Mouse (Mus musculus): ENCODE data around the gene Mrps18a. TPM values are rescaled to one million over a fixed set of nuclear protein-coding genes. Genes with fewer than 3 reads are reported as not detected.
A peak's percentile ranks its signal among the peaks of the same experiment; 100 is the strongest.

Mrps18a gene
- polyA plus RNA-seq, 1 experiment from 2014 or later, result 112 TPM

DNA sequence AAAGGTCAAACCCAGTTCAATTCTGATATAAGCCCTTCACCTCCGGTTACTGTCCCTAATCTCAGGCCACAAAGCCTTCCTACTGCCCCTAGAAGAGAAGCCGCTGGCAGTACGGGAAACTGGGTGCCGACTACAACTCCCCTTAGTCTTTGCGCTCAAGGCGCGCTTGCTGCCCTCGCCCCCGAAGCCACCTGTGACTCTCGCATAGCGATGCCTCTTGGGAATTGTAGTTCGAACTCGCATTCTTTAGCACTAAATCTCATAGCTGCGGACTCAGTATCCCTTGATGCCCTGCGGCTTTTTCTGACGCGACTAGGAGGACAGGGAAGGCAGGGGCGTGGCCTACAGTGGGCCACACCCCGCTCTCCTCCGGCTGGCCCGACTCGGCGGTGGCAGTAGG lies 49.9 kb downstream of the Mrps18a start, which contains the start of gene Gtpbp2:
Gene Gtpbp2 (plus strand): TSS at position 347 of the 400 bp plus-strand sequence.
- 0% methylated on average over 20 of the region's 23 CpGs for WGBS

DNA sequence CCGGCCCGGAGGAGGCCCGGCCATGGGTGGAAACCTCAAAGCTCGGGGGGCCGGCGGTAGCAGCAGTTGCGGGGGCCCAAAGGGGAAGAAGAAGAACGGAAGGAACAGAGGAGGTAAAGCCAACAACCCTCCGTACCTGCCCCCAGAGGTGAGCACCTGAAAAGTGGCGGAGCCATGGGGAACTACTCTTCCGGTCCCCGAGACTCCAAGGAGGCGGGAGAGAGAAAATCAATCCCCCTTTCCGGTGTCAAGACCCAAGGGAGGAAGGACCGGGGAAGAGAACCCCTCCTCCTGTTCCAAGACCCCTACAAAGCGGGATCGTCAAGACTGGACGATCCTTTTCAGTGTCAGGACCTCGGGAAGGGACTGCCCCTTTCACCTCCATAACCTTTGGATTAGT lies 50.4 kb downstream of the Mrps18a start:
- DNase-seq (ENCODE audit: low spot score) (peak; percentile 47), ATAC-seq (ENCODE audit: low read depth) (peak; percentile 34)
- WGBS, result 0% methylated on average over 16 of the region's 19 CpGs
- H3K27ac ChIP-seq (replicated peaks; ENCODE audit: low read depth, low read length), result peak overlapping the region; percentile 59
- no peaks in the 10 kb centered on the region for H3K27me3 ChIP-seq (replicated peaks; ENCODE audit: control insufficient read depth, insufficient read depth, low read length)
- peak overlapping the region; percentile 60 for H3K4me2 ChIP-seq (ENCODE audit: low read depth, low read length)
- peak overlapping the region; percentile 90 for H3K9ac ChIP-seq (ENCODE audit: low read depth, low read length)
- peak overlapping the region; percentile 84 for H3K4me3 ChIP-seq (ENCODE audit: low read depth, low read length)
- H3K4me1 ChIP-seq (ENCODE audit: control insufficient read depth, insufficient read depth, low read length), result peaks cover 12% of the 10 kb centered on the region
- no peaks in the 10 kb centered on the region for H3K9me3 ChIP-seq (ENCODE audit: control insufficient read depth, low read length)
- peaks cover 32% of the 10 kb centered on the region for H3K36me3 ChIP-seq (ENCODE audit: control insufficient read depth, insufficient read depth, low read length)

More for the DNA sequence above, 49.9 kb downstream of the Mrps18a start, which contains the start of gene Gtpbp2:
- H3K9me3 ChIP-seq (ENCODE audit: control insufficient read depth, low read length), result no peaks in the 10 kb centered on the region
- H3K27me3 ChIP-seq (replicated peaks; ENCODE audit: control insufficient read depth, insufficient read depth, low read length), result no peaks in the 10 kb centered on the region
- peak within 1 kb of the TSS; percentile 60 for H3K4me2 ChIP-seq (ENCODE audit: low read depth, low read length)
- ATAC-seq (ENCODE audit: low read depth), result peak; percentile 95
- peak within 1 kb of the TSS; percentile 84 for H3K27ac ChIP-seq (replicated peaks; ENCODE audit: low read depth, low read length)
- peak within 1 kb of the TSS; percentile 90 for H3K9ac ChIP-seq (ENCODE audit: low read depth, low read length)
- H3K36me3 ChIP-seq (ENCODE audit: control insufficient read depth, insufficient read depth, low read length), result peaks cover 27% of the 10 kb centered on the region
- DNase-seq (ENCODE audit: low spot score), result peak; percentile 100
- peaks cover 12% of the 10 kb centered on the region for H3K4me1 ChIP-seq (ENCODE audit: control insufficient read depth, insufficient read depth, low read length)
- H3K4me3 ChIP-seq (ENCODE audit: low read depth, low read length), result peak within 1 kb of the TSS; percentile 84

DNA sequence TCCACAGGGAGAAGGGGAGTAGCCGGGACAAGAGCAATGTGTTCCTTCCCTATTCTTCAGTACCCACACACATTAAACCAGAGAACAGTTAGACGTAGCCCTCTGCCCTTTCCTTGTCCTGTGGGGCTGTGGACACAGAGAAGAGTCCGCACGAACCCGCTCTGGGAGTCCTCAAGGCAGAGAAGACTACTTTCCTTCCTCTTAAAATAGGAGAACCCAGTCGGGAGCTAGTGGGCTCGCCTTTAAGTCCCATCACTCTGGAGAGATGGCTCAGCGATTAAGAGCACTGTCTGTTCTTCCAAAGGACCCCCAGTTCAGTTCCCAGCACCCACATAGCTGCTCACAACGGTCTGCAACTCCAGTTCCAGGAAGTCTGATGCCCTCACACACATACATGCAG lies 50.9 kb downstream of the Mrps18a start:
- no peaks in the 10 kb centered on the region for H3K9me3 ChIP-seq (ENCODE audit: control insufficient read depth, low read length)
- WGBS, result 41% methylated on average over 9 of the region's 9 CpGs
- H3K4me1 ChIP-seq (ENCODE audit: control insufficient read depth, insufficient read depth, low read length), result peaks cover 12% of the 10 kb centered on the region
- no peaks in the 10 kb centered on the region for H3K27me3 ChIP-seq (replicated peaks; ENCODE audit: control insufficient read depth, insufficient read depth, low read length)
- H3K4me2 ChIP-seq (ENCODE audit: low read depth, low read length), result peak overlapping the region; percentile 60
- peaks cover 37% of the 10 kb centered on the region for H3K36me3 ChIP-seq (ENCODE audit: control insufficient read depth, insufficient read depth, low read length)
- H3K4me3 ChIP-seq (ENCODE audit: low read depth, low read length), result peak overlapping the region; percentile 84
- H3K27ac ChIP-seq (replicated peaks; ENCODE audit: low read depth, low read length), result peak overlapping the region; percentile 59
- ATAC-seq (ENCODE audit: low read depth) (no peak), DNase-seq (ENCODE audit: low spot score) (no peak)
- peak overlapping the region; percentile 90 for H3K9ac ChIP-seq (ENCODE audit: low read depth, low read length)

DNA sequence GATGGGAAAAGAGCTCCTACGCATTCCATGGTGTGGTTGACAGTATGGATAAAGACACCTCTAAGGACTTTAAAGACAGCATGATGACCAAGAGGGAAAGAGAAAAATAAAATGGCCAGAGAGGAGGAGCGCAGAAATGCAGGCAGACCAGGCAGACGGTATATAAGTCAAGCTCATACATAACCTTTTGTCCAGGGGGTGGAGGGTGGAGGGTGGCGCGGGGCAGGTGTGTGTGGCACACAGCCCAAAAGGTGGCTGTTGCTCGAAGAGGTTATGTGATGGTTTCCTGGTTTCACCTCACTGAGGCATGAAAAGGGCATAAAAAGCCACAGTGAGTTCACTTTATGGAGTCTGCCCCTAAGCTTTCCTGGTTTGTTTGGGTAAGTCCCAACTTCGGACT lies 51.8 kb downstream of the Mrps18a start:
- 93% methylated on average over 7 of the region's 7 CpGs for WGBS
- Histone ChIP-seq H3K27me3 (replicated peaks; ENCODE audit: control insufficient read depth, insufficient read depth, low read length) (no peaks in the 10 kb centered on the region), H3K27ac (replicated peaks; ENCODE audit: low read depth, low read length) (no peak overlapping the region), H3K4me1 (ENCODE audit: control insufficient read depth, insufficient read depth, low read length) (peaks cover 12% of the 10 kb centered on the region), H3K4me2 (ENCODE audit: low read depth, low read length) (peak overlapping the region; percentile 60), H3K4me3 (ENCODE audit: low read depth, low read length) (no peak overlapping the region), H3K9me3 (ENCODE audit: control insufficient read depth, low read length) (no peaks in the 10 kb centered on the region), H3K9ac (ENCODE audit: low read depth, low read length) (no peak overlapping the region), H3K36me3 (ENCODE audit: control insufficient read depth, insufficient read depth, low read length) (peaks cover 46% of the 10 kb centered on the region)
- no peak for DNase-seq (ENCODE audit: low spot score)
- ATAC-seq (ENCODE audit: low read depth), result no peak

DNA sequence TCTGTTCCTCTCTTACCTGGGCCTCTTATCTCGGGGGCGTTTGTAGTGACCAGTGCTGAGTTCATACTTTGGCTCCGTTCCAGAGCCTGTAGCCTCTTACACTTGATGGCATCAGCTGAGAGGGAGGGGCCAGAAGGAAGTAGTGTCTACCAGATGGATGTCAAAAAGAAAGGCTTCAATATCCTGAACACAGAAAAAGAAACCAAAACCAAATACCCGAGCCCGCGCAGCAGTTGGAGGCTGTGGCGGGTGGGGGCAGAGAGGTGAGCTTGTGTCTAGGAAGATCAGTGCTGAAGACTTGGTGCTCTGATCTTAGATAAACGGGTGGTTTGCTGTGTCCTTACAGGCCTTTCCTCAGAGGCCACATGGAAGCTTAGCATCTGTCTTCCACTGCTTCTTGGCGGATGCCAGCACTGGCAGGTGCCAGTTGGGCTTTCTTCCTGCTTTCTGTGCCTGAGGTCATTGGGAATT lies 52.2 kb downstream of the Mrps18a start:
- DNase-seq (ENCODE audit: low spot score), result no peak
- no peak overlapping the region for H3K4me3 ChIP-seq (ENCODE audit: low read depth, low read length)
- no peak overlapping the region for H3K27ac ChIP-seq (replicated peaks; ENCODE audit: low read depth, low read length)

DNA sequence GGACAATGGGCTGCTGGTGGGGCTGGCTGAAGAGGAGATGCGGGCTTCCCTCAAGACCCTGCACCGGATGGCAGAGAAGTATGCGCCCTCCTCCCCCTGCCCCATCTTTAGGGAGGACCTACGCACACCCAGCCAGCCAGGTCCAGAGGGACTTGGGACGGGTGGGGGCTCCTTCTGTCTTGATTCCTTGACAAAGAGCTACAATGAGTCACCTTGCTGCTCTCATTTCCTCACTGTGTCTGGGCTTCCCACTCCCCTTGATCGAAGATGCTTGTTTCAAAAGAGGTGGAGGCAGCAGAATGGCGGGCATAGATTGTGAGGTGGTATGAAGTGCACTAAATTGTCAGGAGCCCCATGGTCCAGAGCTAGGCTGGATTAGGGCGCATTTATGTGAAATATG lies 53.5 kb downstream of the Mrps18a start:
- ATAC-seq (ENCODE audit: low read depth) (no peak), DNase-seq (ENCODE audit: low spot score) (no peak)
- H3K4me3 ChIP-seq (ENCODE audit: low read depth, low read length), result no peak overlapping the region
- H3K9me3 ChIP-seq (ENCODE audit: control insufficient read depth, low read length), result no peaks in the 10 kb centered on the region
- 93% methylated on average over 8 of the region's 8 CpGs for WGBS
- H3K27ac ChIP-seq (replicated peaks; ENCODE audit: low read depth, low read length), result no peak overlapping the region
- peaks cover 12% of the 10 kb centered on the region for H3K4me1 ChIP-seq (ENCODE audit: control insufficient read depth, insufficient read depth, low read length)
- peaks cover 63% of the 10 kb centered on the region for H3K36me3 ChIP-seq (ENCODE audit: control insufficient read depth, insufficient read depth, low read length)
- no peak overlapping the region for H3K9ac ChIP-seq (ENCODE audit: low read depth, low read length)
- no peak overlapping the region for H3K4me2 ChIP-seq (ENCODE audit: low read depth, low read length)
- no peaks in the 10 kb centered on the region for H3K27me3 ChIP-seq (replicated peaks; ENCODE audit: control insufficient read depth, insufficient read depth, low read length)

More for the DNA sequence above, 52.2 kb downstream of the Mrps18a start:
- no peak overlapping the region for H3K9ac ChIP-seq (ENCODE audit: low read depth, low read length)
- no peaks in the 10 kb centered on the region for H3K9me3 ChIP-seq (ENCODE audit: control insufficient read depth, low read length)
- H3K36me3 ChIP-seq (ENCODE audit: control insufficient read depth, insufficient read depth, low read length), result peaks cover 50% of the 10 kb centered on the region
- H3K4me2 ChIP-seq (ENCODE audit: low read depth, low read length), result no peak overlapping the region
- no peak for ATAC-seq (ENCODE audit: low read depth)
- no peaks in the 10 kb centered on the region for H3K27me3 ChIP-seq (replicated peaks; ENCODE audit: control insufficient read depth, insufficient read depth, low read length)
- peaks cover 12% of the 10 kb centered on the region for H3K4me1 ChIP-seq (ENCODE audit: control insufficient read depth, insufficient read depth, low read length)
- WGBS, result 81% methylated on average over 9 of the region's 9 CpGs

DNA sequence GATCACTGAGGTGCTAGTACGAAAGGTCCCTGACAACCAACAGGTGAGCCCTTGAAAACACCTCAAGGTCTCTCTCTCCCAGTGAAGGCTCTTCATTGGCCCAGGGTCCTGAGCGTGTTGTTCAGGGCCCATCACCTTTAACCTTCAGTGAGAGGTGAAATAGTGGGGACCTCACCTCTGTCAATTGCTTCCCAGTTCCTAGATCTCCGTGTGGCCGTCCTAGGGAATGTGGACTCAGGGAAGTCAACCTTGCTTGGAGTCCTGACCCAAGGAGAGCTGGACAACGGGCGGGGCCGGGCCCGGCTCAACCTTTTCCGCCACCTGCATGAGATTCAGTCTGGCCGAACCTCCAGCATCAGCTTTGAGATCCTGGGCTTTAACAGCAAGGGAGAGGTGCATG lies 54.0 kb downstream of the Mrps18a start:
- Histone ChIP-seq H3K27me3 (replicated peaks; ENCODE audit: control insufficient read depth, insufficient read depth, low read length) (no peaks in the 10 kb centered on the region), H3K4me2 (ENCODE audit: low read depth, low read length) (no peak overlapping the region), H3K4me3 (ENCODE audit: low read depth, low read length) (no peak overlapping the region), H3K36me3 (ENCODE audit: control insufficient read depth, insufficient read depth, low read length) (peaks cover 68% of the 10 kb centered on the region), H3K9me3 (ENCODE audit: control insufficient read depth, low read length) (no peaks in the 10 kb centered on the region), H3K4me1 (ENCODE audit: control insufficient read depth, insufficient read depth, low read length) (peaks cover 12% of the 10 kb centered on the region), H3K27ac (replicated peaks; ENCODE audit: low read depth, low read length) (no peak overlapping the region), H3K9ac (ENCODE audit: low read depth, low read length) (no peak overlapping the region)
- WGBS, result 97% methylated on average over 10 of the region's 10 CpGs
- DNase-seq (ENCODE audit: low spot score) (no peak), ATAC-seq (ENCODE audit: low read depth) (no peak)

DNA sequence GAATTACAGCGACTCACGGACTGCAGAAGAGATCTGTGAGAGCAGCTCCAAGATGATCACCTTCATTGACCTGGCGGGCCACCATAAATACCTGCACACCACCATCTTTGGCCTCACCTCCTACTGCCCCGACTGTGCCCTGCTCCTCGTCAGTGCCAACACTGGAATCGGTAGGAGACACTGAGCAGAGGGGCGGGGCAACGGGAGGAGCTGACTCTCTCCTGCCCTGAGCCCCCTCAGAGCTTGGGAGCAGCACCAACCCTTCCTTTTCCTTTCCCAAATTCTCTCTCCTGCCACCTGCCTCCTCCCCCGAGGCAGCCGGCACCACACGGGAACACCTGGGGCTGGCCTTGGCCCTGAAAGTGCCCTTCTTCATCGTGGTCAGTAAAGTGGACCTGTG lies 54.7 kb downstream of the Mrps18a start:
- no peak for DNase-seq (ENCODE audit: low spot score)

DNA sequence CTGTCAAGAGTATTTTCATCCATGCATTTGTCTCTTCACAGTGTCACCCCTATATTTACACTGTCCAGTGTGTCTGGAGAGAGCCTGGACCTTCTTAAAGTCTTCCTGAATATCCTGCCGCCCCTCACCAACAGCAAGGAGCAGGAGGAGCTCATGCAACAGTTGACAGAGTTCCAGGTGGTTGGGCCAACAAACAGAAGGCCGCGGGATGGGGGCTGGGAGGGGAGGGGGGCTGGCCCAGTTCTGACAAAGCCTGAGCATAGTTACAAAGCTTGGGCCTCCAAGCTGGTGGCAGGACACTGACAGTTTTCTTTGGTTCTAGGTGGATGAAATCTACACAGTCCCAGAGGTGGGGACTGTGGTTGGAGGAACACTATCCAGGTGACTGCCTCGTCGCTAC lies 55.5 kb downstream of the Mrps18a start:
- ATAC-seq (ENCODE audit: low read depth), result no peak

More for the DNA sequence above, 54.7 kb downstream of the Mrps18a start:
- Histone ChIP-seq H3K9me3 (ENCODE audit: control insufficient read depth, low read length) (no peaks in the 10 kb centered on the region), H3K4me1 (ENCODE audit: control insufficient read depth, insufficient read depth, low read length) (peaks cover 12% of the 10 kb centered on the region), H3K27ac (replicated peaks; ENCODE audit: low read depth, low read length) (no peak overlapping the region), H3K36me3 (ENCODE audit: control insufficient read depth, insufficient read depth, low read length) (peaks cover 75% of the 10 kb centered on the region), H3K4me2 (ENCODE audit: low read depth, low read length) (no peak overlapping the region), H3K27me3 (replicated peaks; ENCODE audit: control insufficient read depth, insufficient read depth, low read length) (no peaks in the 10 kb centered on the region), H3K9ac (ENCODE audit: low read depth, low read length) (no peak overlapping the region), H3K4me3 (ENCODE audit: low read depth, low read length) (no peak overlapping the region)
- 95% methylated on average over 10 of the region's 12 CpGs for WGBS
- ATAC-seq (ENCODE audit: low read depth), result no peak

More for the DNA sequence above, 55.5 kb downstream of the Mrps18a start:
- Histone ChIP-seq H3K27me3 (replicated peaks; ENCODE audit: control insufficient read depth, insufficient read depth, low read length) (no peaks in the 10 kb centered on the region), H3K27ac (replicated peaks; ENCODE audit: low read depth, low read length) (no peak overlapping the region), H3K36me3 (ENCODE audit: control insufficient read depth, insufficient read depth, low read length) (peaks cover 83% of the 10 kb centered on the region), H3K4me2 (ENCODE audit: low read depth, low read length) (no peak overlapping the region), H3K9me3 (ENCODE audit: control insufficient read depth, low read length) (no peaks in the 10 kb centered on the region), H3K9ac (ENCODE audit: low read depth, low read length) (no peak overlapping the region), H3K4me3 (ENCODE audit: low read depth, low read length) (no peak overlapping the region), H3K4me1 (ENCODE audit: control insufficient read depth, insufficient read depth, low read length) (peaks cover 12% of the 10 kb centered on the region)
- DNase-seq (ENCODE audit: low spot score), result no peak
- WGBS, result 80% methylated on average over 5 of the region's 5 CpGs

Measured in embryonic facial prominence, embryonic 14.5 days (tissue).